Mouse (Mus musculus): ENCODE data around the gene Esr1.

The Esr1 gene

GRCm38 (mm10) chr10:4611386-4612155 is at the start of gene Esr1:
Esr1 (plus strand) TSS chr10:4611593.
- no peak for TF ChIP-seq GATA4 (IDR thresholded peaks at IDR 0.05; ENCODE audit: insufficient replicate concordance, low read length)

- no peak for TF ChIP-seq GATA4 (IDR thresholded peaks at IDR 0.05; ENCODE audit: insufficient replicate concordance, low read length)
These were observed 46.2 kb upstream of the Esr1 start for GRCm38 (mm10) chr10:4565148-4565547.

DNA sequence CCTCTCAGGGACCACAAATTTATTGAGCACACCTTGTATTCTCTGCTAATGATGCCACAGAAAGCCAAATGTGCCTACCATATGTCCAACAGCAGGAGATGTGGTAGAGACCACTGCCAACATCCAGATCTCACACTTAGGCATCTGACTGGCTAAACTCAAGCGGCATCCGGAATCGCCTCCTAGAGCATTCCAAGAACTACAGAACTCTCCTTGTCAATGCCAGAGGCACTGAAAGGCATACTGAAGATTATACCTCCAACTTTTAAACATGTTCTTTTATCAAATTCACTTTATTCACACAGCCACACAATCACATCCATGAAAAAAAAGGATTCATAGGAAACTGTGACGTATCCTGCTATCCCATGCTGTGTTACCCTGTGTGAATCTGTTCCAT is 40.6 kb upstream of the Esr1 start:
- TF ChIP-seq GATA4 (IDR thresholded peaks at IDR 0.05; ENCODE audit: insufficient replicate concordance, low read length): no peak

GRCm38 (mm10) chr10:4571304-4571703 is 40.1 kb upstream of the Esr1 start:
- TF ChIP-seq GATA4 (IDR thresholded peaks at IDR 0.05; ENCODE audit: insufficient replicate concordance, low read length): no peak

DNA sequence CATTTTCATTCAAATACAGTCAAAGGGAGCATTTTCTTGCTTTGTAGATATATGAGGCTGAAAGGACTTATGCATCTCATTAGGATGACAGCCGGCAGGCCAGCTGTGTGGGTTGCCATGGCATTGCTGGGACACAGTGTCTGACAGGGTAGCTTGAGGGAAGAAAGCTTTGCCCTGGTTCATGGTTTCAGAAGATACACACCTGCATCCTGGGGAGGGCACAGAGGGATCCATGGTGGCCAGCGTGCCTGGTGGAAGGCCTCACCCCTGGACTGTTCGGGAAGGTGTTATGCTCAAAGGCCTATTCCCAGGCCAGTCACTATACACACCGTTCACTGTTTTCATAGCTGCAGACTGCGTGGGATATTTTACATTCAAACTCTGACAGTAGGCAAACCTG is 29.5 kb upstream of the Esr1 start:
- TF ChIP-seq GATA4 (IDR thresholded peaks at IDR 0.05; ENCODE audit: insufficient replicate concordance, low read length): no peak

DNA sequence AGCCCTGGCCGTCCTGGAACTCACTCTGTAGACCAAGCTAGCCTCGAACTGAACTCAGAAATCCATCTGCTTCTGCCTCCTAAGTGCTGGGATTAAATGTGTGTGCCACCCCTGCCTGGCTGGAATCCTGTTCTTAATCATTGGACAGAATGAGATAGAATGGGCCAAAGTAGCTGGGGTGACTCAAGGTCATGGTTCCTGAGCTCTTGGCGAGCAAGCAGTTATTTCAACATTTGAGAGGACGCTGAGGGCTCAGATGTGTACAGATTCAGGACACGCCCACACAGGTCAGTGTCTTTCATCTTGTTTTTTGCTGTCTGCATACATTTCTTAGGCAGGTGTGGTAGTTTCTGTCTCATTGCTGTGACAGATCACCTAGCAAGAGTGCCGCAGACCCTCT is 24.7 kb upstream of the Esr1 start:
- no peak for TF ChIP-seq GATA4 (IDR thresholded peaks at IDR 0.05; ENCODE audit: insufficient replicate concordance, low read length)

DNA sequence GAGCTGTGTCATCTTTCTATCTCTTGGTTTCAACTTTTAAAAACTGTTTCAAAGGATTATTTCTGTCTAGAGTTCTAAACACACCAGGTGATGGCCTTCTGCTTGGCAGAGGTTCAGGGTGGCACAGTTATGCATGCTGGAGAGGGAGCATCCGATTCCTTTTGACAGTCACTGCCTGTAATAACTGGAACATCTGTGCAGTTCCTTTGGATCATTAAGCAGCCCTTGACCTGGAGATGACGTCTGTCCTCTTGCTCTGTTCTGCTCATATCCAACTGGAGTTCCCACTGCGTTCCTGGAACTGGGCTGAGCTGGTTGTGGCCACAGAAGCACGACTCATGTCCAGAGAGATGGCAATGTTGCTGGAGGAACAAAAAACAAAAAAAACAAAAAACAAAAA is 21.8 kb upstream of the Esr1 start:
- TF ChIP-seq GATA4 (IDR thresholded peaks at IDR 0.05; ENCODE audit: insufficient replicate concordance, low read length): no peak

- peak; percentile 92; the same call in 1 of the 2 replicates for TF ChIP-seq GATA4 (IDR thresholded peaks at IDR 0.05; ENCODE audit: insufficient replicate concordance, low read length)
These were observed 20.4 kb upstream of the Esr1 start for GRCm38 (mm10) chr10:4590956-4591355.

- TF ChIP-seq GATA4 (IDR thresholded peaks at IDR 0.05; ENCODE audit: insufficient replicate concordance, low read length): no peak
These were observed 17.6 kb upstream of the Esr1 start for GRCm38 (mm10) chr10:4593828-4594227.

DNA sequence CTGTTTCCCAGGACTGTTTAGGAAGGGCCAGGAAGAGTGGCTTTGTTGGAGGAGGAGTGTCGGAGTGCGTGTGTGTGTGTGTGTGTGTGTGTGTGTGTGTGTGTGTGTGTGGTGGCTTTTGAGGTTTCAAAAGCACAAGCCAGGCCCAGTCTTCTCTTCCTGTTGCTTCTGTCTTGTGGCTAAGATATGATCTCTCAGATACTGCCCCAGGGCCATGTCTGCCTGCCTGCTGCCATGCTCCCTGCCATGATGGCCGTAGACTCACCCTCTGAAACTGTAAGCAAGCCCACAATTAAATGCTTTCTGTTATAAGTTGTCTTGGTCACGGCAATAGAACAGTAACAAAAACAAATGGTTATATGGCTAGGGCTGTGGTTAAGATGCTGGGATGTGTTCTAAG is 14.2 kb upstream of the Esr1 start:
- TF ChIP-seq GATA4 (IDR thresholded peaks at IDR 0.05; ENCODE audit: insufficient replicate concordance, low read length): no peak

GRCm38 (mm10) chr10:4598244-4598842 is 13.1 kb upstream of the Esr1 start:
- no peak for TF ChIP-seq GATA4 (IDR thresholded peaks at IDR 0.05; ENCODE audit: insufficient replicate concordance, low read length)

DNA sequence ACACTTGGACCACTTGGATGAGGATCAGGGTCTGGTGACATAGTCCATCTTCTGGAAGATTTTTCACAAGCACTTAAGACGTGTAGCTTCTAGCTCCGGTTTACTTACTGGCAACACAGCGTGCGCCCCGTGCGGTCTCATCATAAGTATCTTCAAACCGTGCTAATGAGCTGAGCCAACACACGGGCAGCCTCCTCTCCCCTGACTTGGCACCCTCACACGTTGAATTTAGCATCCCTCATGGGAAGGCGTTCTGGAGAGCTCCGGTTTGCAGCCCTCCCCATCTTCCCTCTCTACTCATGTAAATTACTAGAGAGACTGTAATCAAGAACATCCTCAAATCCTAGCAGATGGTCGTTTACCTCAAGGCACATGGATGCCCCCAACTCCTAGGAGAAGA is 12.5 kb upstream of the Esr1 start:
- TF ChIP-seq GATA4 (IDR thresholded peaks at IDR 0.05; ENCODE audit: insufficient replicate concordance, low read length): no peak

- no peak for TF ChIP-seq GATA4 (IDR thresholded peaks at IDR 0.05; ENCODE audit: insufficient replicate concordance, low read length)
These were observed 11.8 kb upstream of the Esr1 start for GRCm38 (mm10) chr10:4599591-4599990.

DNA sequence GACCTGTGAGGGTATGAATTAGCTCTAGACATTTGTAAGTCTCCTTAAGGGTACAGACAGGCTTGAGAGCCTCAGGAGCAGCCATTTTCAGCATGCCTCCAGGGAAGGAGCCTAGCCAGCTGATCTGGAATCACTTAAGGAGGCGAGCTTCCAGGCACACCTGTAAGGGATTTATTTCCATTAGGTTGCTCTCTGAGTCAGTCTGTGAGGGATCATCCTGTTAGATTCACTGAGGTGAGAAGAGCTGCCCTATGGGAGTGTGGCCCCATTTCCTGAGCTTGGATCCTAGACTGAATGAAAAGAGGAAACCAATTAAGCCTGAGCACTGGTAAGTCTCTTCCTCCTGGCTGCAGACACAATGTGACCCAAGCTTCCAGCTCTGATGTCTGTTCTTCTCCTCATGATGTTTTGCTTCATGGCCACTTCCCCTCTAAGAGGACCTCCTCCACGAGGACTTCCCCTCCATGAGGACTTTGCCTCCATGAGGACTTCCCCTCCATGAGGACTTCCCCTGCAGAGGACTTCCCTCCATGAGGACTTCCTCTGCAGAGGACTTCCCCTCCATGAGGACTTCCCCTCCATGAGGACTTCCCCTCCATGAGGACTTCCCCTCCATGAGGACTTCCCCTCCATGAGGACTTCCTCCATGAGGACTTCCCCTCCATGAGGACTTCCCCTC is 10.5 kb upstream of the Esr1 start:
- TF ChIP-seq GATA4 (IDR thresholded peaks at IDR 0.05; ENCODE audit: insufficient replicate concordance, low read length): no peak

DNA sequence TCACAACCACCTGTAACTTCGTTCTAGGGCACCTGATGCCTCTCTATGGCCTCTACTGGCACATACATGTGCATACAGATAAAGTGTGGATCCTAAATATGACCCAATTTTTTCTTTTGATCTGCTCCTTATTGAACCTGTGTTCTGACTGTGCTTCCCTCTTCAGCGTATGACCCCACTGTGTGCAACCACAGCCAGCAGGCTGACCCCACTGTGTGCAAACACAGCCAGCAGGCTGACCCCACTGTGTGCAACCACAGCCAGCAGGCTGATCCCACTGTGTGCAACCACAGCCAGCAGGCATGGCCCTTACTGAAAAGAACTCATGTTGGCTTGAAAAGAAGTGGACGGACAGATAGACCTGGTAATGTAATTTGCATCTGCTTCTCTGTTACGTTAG is 8.9 kb upstream of the Esr1 start:
- TF ChIP-seq GATA4 (IDR thresholded peaks at IDR 0.05; ENCODE audit: insufficient replicate concordance, low read length): no peak

DNA sequence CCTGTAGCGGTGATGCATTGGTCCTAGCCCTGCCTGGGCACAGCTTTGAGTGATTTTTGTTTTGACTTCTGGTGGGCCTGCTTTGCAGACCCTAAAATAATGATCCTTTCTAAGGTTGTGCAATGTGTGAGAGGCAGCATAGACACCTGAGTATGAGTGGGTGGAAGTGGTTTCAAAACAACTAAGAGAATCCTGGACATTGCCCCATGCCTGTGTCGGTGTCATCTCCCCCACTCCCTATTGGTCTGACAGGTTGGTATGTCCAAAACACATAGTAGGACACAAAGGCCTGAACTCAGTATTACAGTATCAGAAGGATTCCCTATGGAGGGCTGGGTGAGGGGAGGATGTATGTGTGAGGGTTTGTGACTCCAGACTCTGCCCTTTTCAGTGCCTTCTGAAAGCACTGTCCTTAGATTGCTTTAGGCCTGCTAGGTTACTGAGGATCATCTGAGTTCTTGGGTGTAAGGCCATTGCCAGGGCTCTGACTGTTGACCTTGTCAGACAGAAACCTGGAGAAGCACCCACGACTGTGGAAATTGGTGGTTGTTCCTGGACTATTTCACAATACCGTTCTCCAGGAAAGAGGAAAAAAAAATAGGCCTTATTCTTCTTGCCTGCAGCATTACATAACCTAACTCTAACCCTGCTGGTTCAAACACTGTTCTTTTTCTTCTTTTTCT is 6.7 kb upstream of the Esr1 start:
- TF ChIP-seq GATA4 (IDR thresholded peaks at IDR 0.05; ENCODE audit: insufficient replicate concordance, low read length): no peak

Measured in liver, adult (tissue).